Mouse (Mus musculus): ENCODE data around the gene Mphosph9.

- no peak for TF ChIP-seq CTCF (IDR thresholded peaks at IDR 0.05 in 2 of 3, conservative IDR thresholded peaks at IDR 0.05 in 1 of 3; ENCODE audit: control insufficient read depth in 1 of 3, insufficient read depth in 1 of 3, low read depth in 2 of 3, low read length in 3 of 3, poor library complexity in 1 of 3, severe bottlenecking in 1 of 3)
- no peak for TF ChIP-seq SIN3A (IDR thresholded peaks at IDR 0.05; ENCODE audit: low read length)
- TF ChIP-seq TAL1 (IDR thresholded peaks at IDR 0.05; ENCODE audit: low read length) = no peak
- no peak for TF ChIP-seq POLR2A (IDR thresholded peaks at IDR 0.05; ENCODE audit: control insufficient read depth in 1 of 2, insufficient read depth in 1 of 2, low read depth in 1 of 2, low read length in 2 of 2, poor library complexity in 1 of 2)
- no peak for TF ChIP-seq USF1 (IDR thresholded peaks at IDR 0.05; ENCODE audit: low read depth, low read length)
These were observed 93.7 kb downstream of the Mphosph9 start for GRCm38 (mm10) chr5:124233874-124234661.

Measured in MEL (cell line).